Mouse (Mus musculus) forebrain, embryonic 14.5 days (tissue): Measurements from ENCODE around the gene Tenm2. TPM values are rescaled to one million over a fixed set of nuclear protein-coding genes. Genes with fewer than 3 reads are reported as not detected.

Experiments
- ATAC-seq: fragments of 200-750 bp; cut with Nextera tagmentation; 2 replicates; pipeline ENCODE4 v1.8.0; 2017; ENCODE audit warnings: mild to moderate bottlenecking, moderate library complexity
- DNase-seq: peaks from one replicate; pipeline ENCODE4 v3.0.0-alpha.2; 2015; ENCODE audit warnings: low spot score
- H3K27ac ChIP-seq: fragments of 300-500 bp; sonication (generic); 2 replicates; pipeline ENCODE4 v1.5.1; 2014; ENCODE audit warnings: low read depth, mild to moderate bottlenecking, control low read depth, low read length, moderate library complexity
- H3K27me3 ChIP-seq: fragments of 300-500 bp; sonication (generic); replicated peaks from 2 replicates; pipeline ENCODE4 v1.6.1; 2014; ENCODE audit warnings: low read length, control low read depth, mixed read lengths; ENCODE audit not compliant: control insufficient read depth, insufficient read depth
- H3K36me3 ChIP-seq: fragments of 300-500 bp; sonication (generic); 2 replicates; pipeline ENCODE4 v1.6.1; 2014; ENCODE audit warnings: low read length, control low read depth; ENCODE audit not compliant: control insufficient read depth, insufficient read depth
- H3K4me1 ChIP-seq: fragments of 300-500 bp; sonication (generic); 2 replicates; pipeline ENCODE4 v1.6.1; 2014; ENCODE audit warnings: antibody characterized with exemption, low read length, control low read depth; ENCODE audit not compliant: control insufficient read depth, insufficient read depth
- H3K4me2 ChIP-seq: fragments of 300-500 bp; sonication (generic); 2 replicates; pipeline ENCODE4 v1.6.1; 2014; ENCODE audit warnings: mild to moderate bottlenecking, control low read depth, low read length
- H3K4me3 ChIP-seq: fragments of 300-500 bp; sonication (generic); 2 replicates; pipeline ENCODE4 v1.5.1; 2014; ENCODE audit warnings: low read depth, low read length, control low read depth
- H3K9ac ChIP-seq: fragments of 300-500 bp; sonication (generic); 2 replicates; pipeline ENCODE4 v1.6.1; 2014; ENCODE audit warnings: mild to moderate bottlenecking, low read length, control low read depth, moderate library complexity
- H3K9me3 ChIP-seq: fragments of 300-500 bp; sonication (generic); replicated peaks from 2 replicates; pipeline ENCODE4 v1.6.1; 2016; ENCODE audit warnings: low read length, control low read depth, mixed read lengths; ENCODE audit not compliant: control insufficient read depth
- WGBS: fragments of 180-500 bp; shearing (Covaris S2); extraction: QIAGEN DNeasy Blood & Tissue Kit; methylation state at CpG from one replicate; pipeline ENCODE4 v1.1.7; 2014; 5-methylcytosine and 5-hydroxymethylcytosine counted together
- polyA plus RNA-seq: library from polyadenylated mRNA; unstranded; fragments of >200 nt; fragmentation: Nextera tagmentation; extraction: Ambion mirVana; gene quantifications from 2 replicates; pipeline ENCODE4 v1.2.1, GENCODE M21; 2014

Gene Tenm2
- polyA plus RNA-seq, 1 experiment from 2014 or later, result 16.0 TPM

GRCm38 (mm10) chr11:36549398-36550139 is 686.2 kb downstream of the Tenm2 start:
- Histone ChIP-seq H3K9ac (0 out of 2 replicates have a peak overlapping the region, but pooled peaks have one; percentile 14), H3K4me2 (no peak overlapping the region)
- WGBS, result 46% methylated on average over 11 of the region's 11 CpGs

GRCm38 (mm10) chr11:36548139-36548538 is 687.6 kb downstream of the Tenm2 start:
- 45% methylated on average over 4 of the region's 4 CpGs for WGBS
- no peak overlapping the region for H3K4me2 ChIP-seq
- no peak overlapping the region for H3K9ac ChIP-seq
- H3K36me3 ChIP-seq, result no peaks in the 10 kb centered on the region
- ATAC-seq, result peak; percentile 58; the same call in 1 of the 2 replicates
- H3K27me3 ChIP-seq, result no peaks in the 10 kb centered on the region
- H3K27ac ChIP-seq, result no peak overlapping the region
- H3K9me3 ChIP-seq, result no peaks in the 10 kb centered on the region
- H3K4me3 ChIP-seq, result no peak overlapping the region
- peaks cover 15% of the 10 kb centered on the region; the same call in 1 of the 2 replicates for H3K4me1 ChIP-seq
- peak; percentile 63 for DNase-seq

More at GRCm38 (mm10) chr11:36549398-36550139, 686.2 kb downstream of the Tenm2 start:
- H3K9me3 ChIP-seq, result no peaks in the 10 kb centered on the region
- no peak overlapping the region for H3K27ac ChIP-seq
- no peak overlapping the region for H3K4me3 ChIP-seq
- H3K36me3 ChIP-seq, result no peaks in the 10 kb centered on the region
- DNase-seq (peak; percentile 37), ATAC-seq (peak; percentile 49; the same call in 1 of the 2 replicates)
- peaks cover 19% of the 10 kb centered on the region; the same call in 1 of the 2 replicates for H3K4me1 ChIP-seq
- H3K27me3 ChIP-seq, result no peaks in the 10 kb centered on the region

- Histone ChIP-seq H3K27ac (no peak overlapping the region), H3K36me3 (no peaks in the 10 kb centered on the region), H3K4me2 (no peak overlapping the region), H3K4me1 (no peaks in the 10 kb centered on the region), H3K27me3 (no peaks in the 10 kb centered on the region), H3K9me3 (no peaks in the 10 kb centered on the region), H3K9ac (no peak overlapping the region), H3K4me3 (no peak overlapping the region)
- DNase-seq (no peak), ATAC-seq (no peak)
- 93% methylated on average over 4 of the region's 4 CpGs for WGBS
These were observed 697.6 kb downstream of the Tenm2 start for GRCm38 (mm10) chr11:36538144-36538543.

DNA sequence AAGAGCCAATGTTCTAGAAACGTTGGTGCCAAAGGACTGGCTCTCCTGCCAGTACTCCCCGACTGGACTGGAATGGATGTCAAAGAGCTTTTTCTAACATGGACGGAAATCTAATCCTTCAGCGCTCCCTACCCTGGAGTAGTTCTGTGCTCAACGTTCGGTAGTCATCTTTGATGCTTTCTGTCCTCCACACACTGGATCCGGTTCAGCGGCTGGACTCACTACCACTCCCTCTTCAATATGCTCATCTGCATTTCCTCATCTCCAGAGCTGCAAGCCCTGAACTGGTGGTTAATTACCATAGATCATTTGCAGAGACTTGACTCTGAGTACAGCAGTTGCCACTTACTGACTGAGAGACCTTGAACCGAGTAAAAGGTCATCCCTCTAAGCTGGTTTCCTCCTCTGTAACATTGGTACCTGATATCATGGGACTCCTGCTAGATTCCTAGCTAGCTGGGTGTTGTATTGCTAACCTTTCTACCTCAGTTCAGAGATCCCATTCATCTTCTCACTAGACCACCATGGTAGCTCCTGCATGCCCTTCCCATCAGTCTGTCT is 698.1 kb downstream of the Tenm2 start:
- no peaks in the 10 kb centered on the region for H3K4me1 ChIP-seq
- no peak overlapping the region for H3K4me2 ChIP-seq
- H3K9me3 ChIP-seq, result no peaks in the 10 kb centered on the region
- H3K27ac ChIP-seq, result no peak overlapping the region
- ATAC-seq (no peak), DNase-seq (no peak)
- 95% methylated on average over 9 of the region's 9 CpGs for WGBS
- no peak overlapping the region for H3K4me3 ChIP-seq
- H3K36me3 ChIP-seq, result no peaks in the 10 kb centered on the region
- no peaks in the 10 kb centered on the region for H3K27me3 ChIP-seq
- H3K9ac ChIP-seq, result no peak overlapping the region

DNA sequence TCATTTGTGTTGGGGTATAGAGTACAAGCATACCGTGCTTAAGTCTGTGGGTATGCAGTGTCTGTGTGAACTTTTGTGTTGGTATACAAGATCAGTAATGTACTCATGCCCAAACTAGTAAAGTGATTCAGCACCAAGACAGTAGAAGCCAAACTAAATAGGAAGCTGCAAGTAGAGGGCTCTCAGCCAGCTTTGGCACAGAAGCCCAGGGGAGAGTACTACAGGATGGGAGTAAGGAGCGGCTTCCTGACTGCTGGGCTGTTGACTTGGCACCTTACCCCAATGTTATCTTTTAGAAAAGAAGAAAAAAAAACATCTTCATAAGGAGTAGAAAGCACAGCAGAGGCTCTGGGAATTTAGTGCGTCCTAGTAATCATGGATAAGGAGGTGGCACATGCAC is 700.2 kb downstream of the Tenm2 start:
- 83% methylated on average over 3 of the region's 3 CpGs for WGBS
- Histone ChIP-seq H3K36me3 (no peaks in the 10 kb centered on the region), H3K4me2 (no peak overlapping the region), H3K27ac (no peak overlapping the region), H3K4me3 (no peak overlapping the region), H3K9ac (no peak overlapping the region), H3K9me3 (no peaks in the 10 kb centered on the region), H3K27me3 (no peaks in the 10 kb centered on the region), H3K4me1 (no peaks in the 10 kb centered on the region)
- DNase-seq (no peak), ATAC-seq (no peak)

DNA sequence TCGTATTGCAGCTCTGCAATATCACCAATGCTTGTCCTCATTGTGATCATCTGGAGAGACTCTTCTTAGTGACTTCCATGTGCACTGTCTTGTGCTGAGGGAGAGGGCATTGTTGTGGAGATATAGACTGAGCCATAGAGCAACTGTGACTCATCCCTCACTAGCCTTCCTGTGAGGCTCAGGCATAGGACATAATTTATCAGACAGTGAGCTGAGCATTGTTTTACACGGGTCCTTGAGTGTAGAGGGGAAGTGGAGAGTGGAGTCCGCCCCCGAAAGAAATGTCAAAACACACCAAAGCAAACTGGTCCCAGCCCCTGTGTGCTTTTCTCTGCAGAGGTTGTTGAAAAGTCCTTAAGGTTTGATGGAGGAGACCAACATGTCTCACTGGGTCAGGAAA is 704.1 kb downstream of the Tenm2 start:
- ATAC-seq (no peak), DNase-seq (no peak)
- Histone ChIP-seq H3K27ac (no peak overlapping the region), H3K36me3 (no peaks in the 10 kb centered on the region), H3K4me3 (no peak overlapping the region), H3K9me3 (no peaks in the 10 kb centered on the region), H3K4me2 (no peak overlapping the region), H3K9ac (no peak overlapping the region), H3K27me3 (no peaks in the 10 kb centered on the region), H3K4me1 (no peaks in the 10 kb centered on the region; the same call in 1 of the 2 replicates)
- WGBS, result 84% methylated on average over 4 of the region's 4 CpGs

GRCm38 (mm10) chr11:36527509-36527908 is 708.3 kb downstream of the Tenm2 start:
- 56% methylated on average over 4 of the region's 4 CpGs for WGBS
- ATAC-seq, result no peak
- DNase-seq, result peak; percentile 46

GRCm38 (mm10) chr11:36526381-36526780 is 709.4 kb downstream of the Tenm2 start:
- ATAC-seq, result peak; percentile 77; the same call in 1 of the 2 replicates
- Histone ChIP-seq H3K4me1 (no peaks in the 10 kb centered on the region; the same call in 1 of the 2 replicates), H3K27me3 (no peaks in the 10 kb centered on the region), H3K27ac (no peak overlapping the region), H3K4me2 (no peak overlapping the region), H3K9me3 (no peaks in the 10 kb centered on the region), H3K36me3 (no peaks in the 10 kb centered on the region), H3K4me3 (no peak overlapping the region), H3K9ac (no peak overlapping the region)
- WGBS, result 12% methylated on average over 8 of the region's 8 CpGs
- peak; percentile 82 for DNase-seq

More at GRCm38 (mm10) chr11:36527509-36527908, 708.3 kb downstream of the Tenm2 start:
- H3K27me3 ChIP-seq, result no peaks in the 10 kb centered on the region
- no peak overlapping the region for H3K4me2 ChIP-seq
- no peak overlapping the region for H3K27ac ChIP-seq
- H3K9ac ChIP-seq, result no peak overlapping the region
- H3K4me1 ChIP-seq, result no peaks in the 10 kb centered on the region; the same call in 1 of the 2 replicates
- H3K4me3 ChIP-seq, result no peak overlapping the region
- no peaks in the 10 kb centered on the region for H3K9me3 ChIP-seq
- no peaks in the 10 kb centered on the region for H3K36me3 ChIP-seq

- Histone ChIP-seq H3K9me3 (no peaks in the 10 kb centered on the region), H3K27ac (no peak overlapping the region), H3K36me3 (no peaks in the 10 kb centered on the region), H3K9ac (no peak overlapping the region), H3K27me3 (no peaks in the 10 kb centered on the region), H3K4me1 (peaks cover 3% of the 10 kb centered on the region; the same call in 1 of the 2 replicates), H3K4me3 (no peak overlapping the region), H3K4me2 (no peak overlapping the region)
- ATAC-seq (no peak), DNase-seq (no peak)
- WGBS, result 40% methylated on average over 7 of the region's 7 CpGs
These were observed 723.3 kb downstream of the Tenm2 start for GRCm38 (mm10) chr11:36512468-36512867.
